Mouse (Mus musculus): ENCODE measurements at regions not wholly inside any gene's neighbourhood (a gene's known extent, or its start where the extent isn't known, plus 50 kb on each side); places are given as distances from the start of the nearest gene placed in this dataset.

- H3K4me3 ChIP-seq (replicated peaks) = no peak overlapping the region
- H3K4me1 ChIP-seq = peaks cover 20% of the 10 kb centered on the region
- H3K27me3 ChIP-seq = peaks cover 18% of the 10 kb centered on the region
- no peak overlapping the region for H3K4me2 ChIP-seq
- WGBS = 11% methylated on average over 6 of the region's 6 CpGs
- no peak overlapping the region for H3K27ac ChIP-seq
- no peaks in the 10 kb centered on the region for H3K36me3 ChIP-seq
- no peak for ATAC-seq (replicated peaks; ENCODE audit: low FRiP score)
- H3K9me3 ChIP-seq (replicated peaks) = no peaks in the 10 kb centered on the region
- no peak overlapping the region for H3K9ac ChIP-seq
These were observed 397.2 kb downstream of the Zfp536 start for GRCm38 (mm10) chr7:37376207-37376606.

GRCm38 (mm10) chr7:37377889-37378521 lies 395.4 kb downstream of the Zfp536 start:
- peaks cover 18% of the 10 kb centered on the region for H3K4me1 ChIP-seq
- no peak overlapping the region for H3K27ac ChIP-seq
- 0 out of 2 replicates have a peak, but pooled peaks have one; percentile 6 for ATAC-seq (replicated peaks; ENCODE audit: low FRiP score)
- H3K36me3 ChIP-seq = no peaks in the 10 kb centered on the region
- WGBS = 37% methylated on average over 19 of the region's 19 CpGs
- H3K4me3 ChIP-seq (replicated peaks) = no peak overlapping the region
- no peaks in the 10 kb centered on the region for H3K9me3 ChIP-seq (replicated peaks)
- no peak overlapping the region for H3K9ac ChIP-seq
- peak overlapping the region; percentile 44 for H3K4me2 ChIP-seq
- H3K27me3 ChIP-seq = peaks cover 18% of the 10 kb centered on the region

- ATAC-seq (replicated peaks; ENCODE audit: low FRiP score) = no peak
- Histone ChIP-seq H3K27ac (no peak overlapping the region), H3K9me3 (replicated peaks) (no peaks in the 10 kb centered on the region), H3K36me3 (no peaks in the 10 kb centered on the region), H3K4me3 (replicated peaks) (no peak overlapping the region), H3K4me1 (no peaks in the 10 kb centered on the region), H3K4me2 (no peak overlapping the region), H3K27me3 (no peaks in the 10 kb centered on the region), H3K9ac (no peak overlapping the region)
- WGBS = 90% methylated on average over 8 of the region's 8 CpGs
These were observed 385.6 kb downstream of the Zfp536 start for GRCm38 (mm10) chr7:37387871-37388270.

GRCm38 (mm10) chr7:37388843-37389702 lies 384.4 kb downstream of the Zfp536 start:
- H3K36me3 ChIP-seq = no peaks in the 10 kb centered on the region
- no peaks in the 10 kb centered on the region for H3K4me1 ChIP-seq
- H3K4me3 ChIP-seq (replicated peaks) = no peak overlapping the region
- WGBS = 86% methylated on average over 22 of the region's 22 CpGs
- H3K27ac ChIP-seq = no peak overlapping the region
- no peak overlapping the region for H3K4me2 ChIP-seq
- no peaks in the 10 kb centered on the region for H3K27me3 ChIP-seq
- ATAC-seq (replicated peaks; ENCODE audit: low FRiP score) = no peak
- H3K9ac ChIP-seq = no peak overlapping the region
- H3K9me3 ChIP-seq (replicated peaks) = no peaks in the 10 kb centered on the region

- Histone ChIP-seq H3K27me3 (no peaks in the 10 kb centered on the region), H3K36me3 (no peaks in the 10 kb centered on the region), H3K9me3 (replicated peaks) (no peaks in the 10 kb centered on the region), H3K4me2 (no peak overlapping the region), H3K9ac (no peak overlapping the region), H3K4me3 (replicated peaks) (no peak overlapping the region), H3K4me1 (no peaks in the 10 kb centered on the region), H3K27ac (no peak overlapping the region)
- WGBS = 82% methylated on average over 2 of the region's 2 CpGs
- no peak for ATAC-seq (replicated peaks; ENCODE audit: low FRiP score)
These were observed 383.7 kb downstream of the Zfp536 start for GRCm38 (mm10) chr7:37389703-37390087.

GRCm38 (mm10) chr7:37390271-37390670 lies 383.2 kb downstream of the Zfp536 start:
- no peak for ATAC-seq (replicated peaks; ENCODE audit: low FRiP score)
- 97% methylated on average over 7 of the region's 7 CpGs for WGBS

GRCm38 (mm10) chr7:37392122-37392521 lies 381.3 kb downstream of the Zfp536 start:
- ATAC-seq (replicated peaks; ENCODE audit: low FRiP score) = no peak
- Histone ChIP-seq H3K4me2 (no peak overlapping the region), H3K27ac (no peak overlapping the region), H3K27me3 (no peaks in the 10 kb centered on the region), H3K4me3 (replicated peaks) (no peak overlapping the region), H3K9ac (no peak overlapping the region), H3K9me3 (replicated peaks) (no peaks in the 10 kb centered on the region), H3K36me3 (no peaks in the 10 kb centered on the region), H3K4me1 (no peaks in the 10 kb centered on the region)
- WGBS = 90% methylated on average over 6 of the region's 6 CpGs

More at GRCm38 (mm10) chr7:37390271-37390670, 383.2 kb downstream of the Zfp536 start:
- no peaks in the 10 kb centered on the region for H3K36me3 ChIP-seq
- H3K9me3 ChIP-seq (replicated peaks) = no peaks in the 10 kb centered on the region
- no peak overlapping the region for H3K4me3 ChIP-seq (replicated peaks)
- no peaks in the 10 kb centered on the region for H3K4me1 ChIP-seq
- no peak overlapping the region for H3K27ac ChIP-seq
- no peaks in the 10 kb centered on the region for H3K27me3 ChIP-seq
- H3K9ac ChIP-seq = no peak overlapping the region
- no peak overlapping the region for H3K4me2 ChIP-seq

- Histone ChIP-seq H3K9me3 (replicated peaks) (no peaks in the 10 kb centered on the region), H3K4me3 (replicated peaks) (no peak overlapping the region), H3K36me3 (no peaks in the 10 kb centered on the region), H3K9ac (no peak overlapping the region), H3K27me3 (no peaks in the 10 kb centered on the region), H3K4me2 (no peak overlapping the region), H3K4me1 (no peaks in the 10 kb centered on the region), H3K27ac (no peak overlapping the region)
- no peak for ATAC-seq (replicated peaks; ENCODE audit: low FRiP score)
- WGBS = 87% methylated on average over 8 of the region's 8 CpGs
These were observed 380.8 kb downstream of the Zfp536 start for GRCm38 (mm10) chr7:37392604-37393003.

GRCm38 (mm10) chr7:37393071-37393470 lies 380.4 kb downstream of the Zfp536 start:
- H3K4me3 ChIP-seq (replicated peaks) = no peak overlapping the region
- ATAC-seq (replicated peaks; ENCODE audit: low FRiP score) = no peak
- H3K9ac ChIP-seq = no peak overlapping the region
- no peaks in the 10 kb centered on the region for H3K4me1 ChIP-seq
- H3K9me3 ChIP-seq (replicated peaks) = no peaks in the 10 kb centered on the region
- no peaks in the 10 kb centered on the region for H3K27me3 ChIP-seq
- H3K27ac ChIP-seq = no peak overlapping the region
- H3K36me3 ChIP-seq = no peaks in the 10 kb centered on the region
- WGBS = 83% methylated on average over 3 of the region's 3 CpGs
- no peak overlapping the region for H3K4me2 ChIP-seq

GRCm38 (mm10) chr7:37394965-37395426 lies 378.4 kb downstream of the Zfp536 start:
- Histone ChIP-seq H3K27me3 (no peaks in the 10 kb centered on the region), H3K4me2 (no peak overlapping the region), H3K4me1 (no peaks in the 10 kb centered on the region), H3K4me3 (replicated peaks) (no peak overlapping the region), H3K9me3 (replicated peaks) (no peaks in the 10 kb centered on the region), H3K27ac (no peak overlapping the region), H3K36me3 (no peaks in the 10 kb centered on the region), H3K9ac (no peak overlapping the region)
- WGBS = 58% methylated on average over 8 of the region's 8 CpGs
- ATAC-seq (replicated peaks; ENCODE audit: low FRiP score) = 0 out of 2 replicates have a peak, but pooled peaks have one; percentile 25

- WGBS = 69% methylated on average over 13 of the region's 13 CpGs
- no peak overlapping the region for H3K4me2 ChIP-seq
- no peaks in the 10 kb centered on the region for H3K4me1 ChIP-seq
- H3K9ac ChIP-seq = no peak overlapping the region
- H3K4me3 ChIP-seq (replicated peaks) = no peak overlapping the region
- no peaks in the 10 kb centered on the region for H3K36me3 ChIP-seq
- ATAC-seq (replicated peaks; ENCODE audit: low FRiP score) = no peak
- no peak overlapping the region for H3K27ac ChIP-seq
- H3K9me3 ChIP-seq (replicated peaks) = no peaks in the 10 kb centered on the region
- no peaks in the 10 kb centered on the region for H3K27me3 ChIP-seq
These were observed 377.4 kb downstream of the Zfp536 start for GRCm38 (mm10) chr7:37395881-37396513.

- H3K9me3 ChIP-seq (replicated peaks) = no peaks in the 10 kb centered on the region
- H3K4me1 ChIP-seq = no peaks in the 10 kb centered on the region
- H3K4me2 ChIP-seq = no peak overlapping the region
- no peak overlapping the region for H3K27ac ChIP-seq
- H3K4me3 ChIP-seq (replicated peaks) = no peak overlapping the region
- no peaks in the 10 kb centered on the region for H3K27me3 ChIP-seq
- H3K9ac ChIP-seq = no peak overlapping the region
- no peaks in the 10 kb centered on the region for H3K36me3 ChIP-seq
- no peak for ATAC-seq (replicated peaks; ENCODE audit: low FRiP score)
- 96% methylated on average over 2 of the region's 2 CpGs for WGBS
These were observed 370.0 kb downstream of the Zfp536 start for GRCm38 (mm10) chr7:37403483-37403882.
